Mouse (Mus musculus) hindbrain, postnatal 0 days (tissue): ENCODE measurements at regions not wholly inside any gene's neighbourhood (a gene's known extent, or its start where the extent isn't known, plus 50 kb on each side); places are given as distances from the start of the nearest gene placed in this dataset.

ENCODE experiments used
- ATAC-seq: fragments of 200-750 bp; cut with Nextera tagmentation; 2 replicates; pipeline ENCODE4 v1.8.0; 2017; ENCODE audit warnings: mild to moderate bottlenecking, moderate TSS enrichment, moderate library complexity
- DNase-seq: peaks from one replicate; pipeline ENCODE4 v3.0.0-alpha.2; 2015; ENCODE audit warnings: low spot score
- H3K27ac ChIP-seq: fragments of 300-500 bp; sonication (generic); 2 replicates; pipeline ENCODE4 v1.5.1; 2014; ENCODE audit warnings: mild to moderate bottlenecking
- H3K27me3 ChIP-seq: fragments of 300-500 bp; sonication (generic); 2 replicates; pipeline ENCODE4 v1.6.1; 2014; ENCODE audit warnings: low read length, mixed read lengths; ENCODE audit not compliant: insufficient read depth
- H3K36me3 ChIP-seq: fragments of 300-500 bp; sonication (generic); 2 replicates; pipeline ENCODE4 v1.6.1; 2014; ENCODE audit warnings: low read length, mixed read lengths; ENCODE audit not compliant: insufficient read depth
- H3K4me1 ChIP-seq: fragments of 300-500 bp; sonication (generic); 2 replicates; pipeline ENCODE4 v1.6.1; 2014; ENCODE audit warnings: antibody characterized with exemption, low read length, mixed read lengths; ENCODE audit not compliant: insufficient read depth
- H3K4me2 ChIP-seq: fragments of 300-500 bp; sonication (generic); 2 replicates; pipeline ENCODE4 v1.6.1; 2014; ENCODE audit warnings: low read depth, mild to moderate bottlenecking, low read length, moderate library complexity, mixed read lengths
- H3K4me3 ChIP-seq: fragments of 300-500 bp; sonication (generic); 2 replicates; pipeline ENCODE4 v1.5.1; 2014; ENCODE audit warnings: low read length
- H3K9ac ChIP-seq: fragments of 300-500 bp; sonication (generic); replicated peaks from 2 replicates; pipeline ENCODE4 v1.6.1; 2014; ENCODE audit warnings: mild to moderate bottlenecking, low read length, moderate library complexity, mixed read lengths
- H3K9me3 ChIP-seq: fragments of 300-500 bp; sonication (generic); 2 replicates; pipeline ENCODE4 v1.6.1; 2016; ENCODE audit warnings: low read length, mixed read lengths
- CTCF ChIP-seq: IDR thresholded peaks from 2 replicates; pipeline ENCODE4 v1.5.1; 2016; ENCODE audit warnings: antibody characterized with exemption, control low read depth, low read depth
- WGBS: fragments of 180-500 bp; shearing (Covaris S2); extraction: QIAGEN DNeasy Blood & Tissue Kit; methylation state at CpG from one replicate; pipeline ENCODE4 v1.1.7; 2014; 5-methylcytosine and 5-hydroxymethylcytosine counted together

- no peak for ATAC-seq
- Histone ChIP-seq H3K4me1 (no peaks in the 10 kb centered on the region), H3K36me3 (no peaks in the 10 kb centered on the region), H3K4me2 (no peak overlapping the region), H3K4me3 (no peak overlapping the region), H3K9me3 (no peaks in the 10 kb centered on the region), H3K27me3 (no peaks in the 10 kb centered on the region), H3K9ac (no peak overlapping the region), H3K27ac (no peak overlapping the region)
- 86% methylated on average over 3 of the region's 3 CpGs for WGBS
- DNase-seq, result no peak
- no peak for TF ChIP-seq CTCF
Measured at GRCm38 (mm10) chr3:60310402-60310801, 162.2 kb upstream of the Mbnl1 start.

GRCm38 (mm10) chr3:60311178-60311577, 161.5 kb upstream of the Mbnl1 start:
- Histone ChIP-seq H3K4me2 (no peak overlapping the region), H3K27ac (no peak overlapping the region), H3K9ac (no peak overlapping the region), H3K4me3 (no peak overlapping the region), H3K4me1 (no peaks in the 10 kb centered on the region), H3K36me3 (no peaks in the 10 kb centered on the region), H3K9me3 (no peaks in the 10 kb centered on the region), H3K27me3 (no peaks in the 10 kb centered on the region)
- WGBS, result 77% methylated on average over 3 of the region's 3 CpGs
- no peak for DNase-seq
- TF ChIP-seq CTCF, result no peak
- ATAC-seq, result no peak

- no peak for TF ChIP-seq CTCF
- Histone ChIP-seq H3K4me3 (no peak overlapping the region), H3K27me3 (no peaks in the 10 kb centered on the region), H3K9ac (no peak overlapping the region), H3K27ac (no peak overlapping the region), H3K4me2 (no peak overlapping the region), H3K4me1 (no peaks in the 10 kb centered on the region), H3K36me3 (no peaks in the 10 kb centered on the region), H3K9me3 (no peaks in the 10 kb centered on the region)
- WGBS, result 32% methylated on average over 1 of the region's 1 CpGs
- DNase-seq (no peak), ATAC-seq (no peak)
Measured at GRCm38 (mm10) chr3:60320213-60320936, 152.3 kb upstream of the Mbnl1 start.

GRCm38 (mm10) chr3:60323514-60323913, 149.1 kb upstream of the Mbnl1 start:
- Histone ChIP-seq H3K4me3 (no peak overlapping the region), H3K9ac (no peak overlapping the region), H3K27me3 (no peaks in the 10 kb centered on the region), H3K4me1 (no peaks in the 10 kb centered on the region), H3K9me3 (no peaks in the 10 kb centered on the region), H3K4me2 (no peak overlapping the region), H3K36me3 (no peaks in the 10 kb centered on the region), H3K27ac (no peak overlapping the region)
- ATAC-seq, result no peak
- DNase-seq, result no peak
- no peak for TF ChIP-seq CTCF

- DNase-seq (no peak), ATAC-seq (no peak)
- H3K4me1 ChIP-seq, result no peaks in the 10 kb centered on the region
- no peak overlapping the region for H3K4me3 ChIP-seq
- no peaks in the 10 kb centered on the region for H3K27me3 ChIP-seq
- no peak for TF ChIP-seq CTCF
- no peak overlapping the region for H3K27ac ChIP-seq
- no peak overlapping the region for H3K9ac ChIP-seq
- H3K9me3 ChIP-seq, result no peaks in the 10 kb centered on the region
- H3K36me3 ChIP-seq, result no peaks in the 10 kb centered on the region
- H3K4me2 ChIP-seq, result no peak overlapping the region
Measured at GRCm38 (mm10) chr3:60324416-60324815, 148.2 kb upstream of the Mbnl1 start.

- Histone ChIP-seq H3K4me2 (no peak overlapping the region), H3K4me3 (no peak overlapping the region), H3K9me3 (no peaks in the 10 kb centered on the region), H3K36me3 (no peaks in the 10 kb centered on the region), H3K27me3 (no peaks in the 10 kb centered on the region), H3K27ac (no peak overlapping the region), H3K9ac (no peak overlapping the region), H3K4me1 (no peaks in the 10 kb centered on the region)
- DNase-seq (no peak), ATAC-seq (no peak)
- TF ChIP-seq CTCF, result no peak
Measured at GRCm38 (mm10) chr3:60324969-60325368, 147.7 kb upstream of the Mbnl1 start.

- TF ChIP-seq CTCF, result no peak
- H3K27me3 ChIP-seq, result no peaks in the 10 kb centered on the region
- ATAC-seq, result no peak
- no peak overlapping the region for H3K4me3 ChIP-seq
- H3K36me3 ChIP-seq, result no peaks in the 10 kb centered on the region
- H3K4me2 ChIP-seq, result no peak overlapping the region
- H3K27ac ChIP-seq, result no peak overlapping the region
- no peak overlapping the region for H3K9ac ChIP-seq
- no peaks in the 10 kb centered on the region for H3K4me1 ChIP-seq
- no peaks in the 10 kb centered on the region for H3K9me3 ChIP-seq
- no peak for DNase-seq
Measured at GRCm38 (mm10) chr3:60332460-60332859, 140.2 kb upstream of the Mbnl1 start.
